Mouse (Mus musculus) limb, embryonic 14.5 days (tissue): ENCODE measurements around the gene Higd1b. TPM values are rescaled to one million over a fixed set of nuclear protein-coding genes. Genes with fewer than 3 reads are reported as not detected.

Experiments
- ATAC-seq: fragments of 200-750 bp; cut with Nextera tagmentation; 2 replicates; pipeline ENCODE4 v1.8.0; 2017; ENCODE audit warnings: low read depth, moderate number of reproducible peaks, moderate TSS enrichment; ENCODE audit not compliant: low FRiP score
- DNase-seq: peaks from one replicate; pipeline ENCODE4 v3.0.0-alpha.2; 2015; ENCODE audit warnings: low spot score
- H3K27ac ChIP-seq: fragments of 300-500 bp; sonication (generic); replicated peaks from 2 replicates; pipeline ENCODE4 v1.5.1; 2014; ENCODE audit warnings: low read depth, mild to moderate bottlenecking, low read length, moderate library complexity, mixed read lengths
- H3K27me3 ChIP-seq: fragments of 300-500 bp; sonication (generic); 2 replicates; pipeline ENCODE4 v1.6.1; 2014; ENCODE audit warnings: low read length, mixed read lengths; ENCODE audit not compliant: control insufficient read depth, insufficient read depth
- H3K36me3 ChIP-seq: fragments of 300-500 bp; sonication (generic); 2 replicates; pipeline ENCODE4 v1.6.1; 2014; ENCODE audit warnings: mild to moderate bottlenecking, low read length, moderate library complexity, mixed read lengths; ENCODE audit not compliant: control insufficient read depth, insufficient read depth
- H3K4me1 ChIP-seq: fragments of 300-500 bp; sonication (generic); 2 replicates; pipeline ENCODE4 v1.6.1; 2014; ENCODE audit warnings: antibody characterized with exemption, low read length, mixed read lengths; ENCODE audit not compliant: control insufficient read depth, insufficient read depth
- H3K4me2 ChIP-seq: fragments of 300-500 bp; sonication (generic); replicated peaks from 2 replicates; pipeline ENCODE4 v1.6.1; 2014; ENCODE audit warnings: low read depth, mild to moderate bottlenecking, low read length, moderate library complexity; ENCODE audit not compliant: severe bottlenecking
- H3K4me3 ChIP-seq: fragments of 300-500 bp; sonication (generic); replicated peaks from 2 replicates; pipeline ENCODE4 v1.5.1; 2014; ENCODE audit warnings: low read length
- H3K9ac ChIP-seq: fragments of 300-500 bp; sonication (generic); 2 replicates; pipeline ENCODE4 v1.6.1; 2014; ENCODE audit warnings: mild to moderate bottlenecking, low read depth, low read length, moderate library complexity; ENCODE audit not compliant: severe bottlenecking
- H3K9me3 ChIP-seq: fragments of 300-500 bp; sonication (generic); 2 replicates; pipeline ENCODE4 v1.6.1; 2016; ENCODE audit warnings: low read length; ENCODE audit not compliant: control insufficient read depth
- POLR2A ChIP-seq: fragments of 200-500 bp; IDR thresholded peaks from 2 replicates; pipeline ENCODE4 v1.8.0; 2012; ENCODE audit warnings: inconsistent platforms, mild to moderate bottlenecking, moderate library complexity, borderline replicate concordance; ENCODE audit not compliant: insufficient read depth, insufficient read length; ENCODE audit errors: extremely low read depth
- WGBS: fragments of 180-500 bp; shearing (Covaris S2); extraction: QIAGEN DNeasy Blood & Tissue Kit; methylation state at CpG from one replicate; pipeline ENCODE4 v1.1.7; 2014; 5-methylcytosine and 5-hydroxymethylcytosine counted together
- polyA plus RNA-seq, 2 experiments: library from polyadenylated mRNA; depleted of rRNA in 1 of 2; stranded (reverse) in 1 of 2; unstranded in 1 of 2; fragments of >200 nt; fragmentation: Nextera tagmentation in 1 of 2; extraction: Ambion mirVana in 1 of 2; gene quantifications; 2 replicates each; pipeline versions ENCODE4 v1.2.1 to v1.2.3; 2012 to 2014

The Higd1b gene
- not detected in 2 replicates for polyA plus RNA-seq (2012; rRNA removed)
- 0.43 and 0.48 TPM in 2 replicates for polyA plus RNA-seq (2014; fragmentation: Nextera tagmentation; extraction: Ambion mirVana)

DNA sequence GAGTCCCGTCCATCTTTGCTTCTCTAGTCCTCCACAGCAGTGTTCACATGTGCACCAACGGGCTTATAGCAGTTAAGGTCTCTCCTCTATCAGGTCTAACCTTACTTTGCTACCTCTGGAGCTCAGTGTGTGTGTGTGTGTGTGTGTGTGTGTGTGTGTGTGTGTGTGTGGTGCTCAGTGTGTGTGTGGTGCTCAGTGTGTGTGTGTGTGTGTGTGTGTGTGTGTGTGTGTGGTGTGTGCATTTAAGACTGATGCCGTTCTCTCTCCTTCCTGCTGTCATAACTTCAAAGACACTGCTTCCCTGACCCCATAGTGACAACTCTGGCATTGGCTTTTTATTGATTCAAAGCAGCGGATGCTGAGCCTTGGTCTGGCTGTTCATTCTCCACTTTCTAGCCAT is at the start of gene Higd1b:
Gene Higd1b (plus strand): TSS at position 301 of the 400 bp plus-strand sequence.
- H3K4me2 ChIP-seq: no peak within 1 kb of the TSS
- no peaks in the 10 kb centered on the region; the same call in 1 of the 2 replicates for H3K4me1 ChIP-seq
- H3K27ac ChIP-seq: no peak within 1 kb of the TSS
- TF ChIP-seq POLR2A: no peak
- H3K4me3 ChIP-seq: no peak within 1 kb of the TSS
- no peak for DNase-seq
- WGBS: 72% methylated on average over 4 of the region's 4 CpGs
- no peaks in the 10 kb centered on the region for H3K9me3 ChIP-seq
- no peaks in the 10 kb centered on the region for H3K27me3 ChIP-seq
- peaks cover 41% of the 10 kb centered on the region for H3K36me3 ChIP-seq
- no peak within 1 kb of the TSS for H3K9ac ChIP-seq
- ATAC-seq: no peak

DNA sequence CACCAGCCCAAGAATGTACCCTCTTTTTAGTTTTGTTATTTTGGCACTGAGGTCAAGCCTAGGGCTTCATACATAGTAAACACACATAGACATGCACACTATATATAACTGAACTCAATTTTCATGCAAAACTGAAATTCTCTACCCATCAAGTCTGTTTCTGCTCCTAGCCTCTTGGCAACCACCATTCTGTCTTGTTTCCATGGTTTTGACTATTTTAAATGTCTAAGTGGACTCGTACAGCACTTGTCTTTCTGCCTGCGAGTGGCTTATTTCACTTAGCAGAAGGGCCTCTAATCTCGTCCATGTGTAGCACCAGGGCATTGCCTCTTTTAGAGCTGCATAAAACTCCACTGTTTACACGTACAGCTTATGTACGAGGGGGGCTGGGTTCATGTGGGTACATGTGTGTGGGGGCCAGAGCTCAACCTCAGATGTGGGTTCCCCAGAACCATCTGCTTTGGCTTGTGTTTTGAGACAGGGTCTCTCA is 47.9 kb upstream of the Higd1b start:
- H3K4me1 ChIP-seq: no peaks in the 10 kb centered on the region; the same call in 1 of the 2 replicates
- no peak for TF ChIP-seq POLR2A
- DNase-seq: no peak
- H3K4me3 ChIP-seq: no peak overlapping the region
- WGBS: 70% methylated on average over 5 of the region's 5 CpGs
- H3K27me3 ChIP-seq: no peaks in the 10 kb centered on the region
- H3K4me2 ChIP-seq: no peak overlapping the region
- H3K36me3 ChIP-seq: no peaks in the 10 kb centered on the region
- no peak overlapping the region for H3K9ac ChIP-seq
- H3K9me3 ChIP-seq: no peaks in the 10 kb centered on the region
- no peak overlapping the region for H3K27ac ChIP-seq
- no peak for ATAC-seq

DNA sequence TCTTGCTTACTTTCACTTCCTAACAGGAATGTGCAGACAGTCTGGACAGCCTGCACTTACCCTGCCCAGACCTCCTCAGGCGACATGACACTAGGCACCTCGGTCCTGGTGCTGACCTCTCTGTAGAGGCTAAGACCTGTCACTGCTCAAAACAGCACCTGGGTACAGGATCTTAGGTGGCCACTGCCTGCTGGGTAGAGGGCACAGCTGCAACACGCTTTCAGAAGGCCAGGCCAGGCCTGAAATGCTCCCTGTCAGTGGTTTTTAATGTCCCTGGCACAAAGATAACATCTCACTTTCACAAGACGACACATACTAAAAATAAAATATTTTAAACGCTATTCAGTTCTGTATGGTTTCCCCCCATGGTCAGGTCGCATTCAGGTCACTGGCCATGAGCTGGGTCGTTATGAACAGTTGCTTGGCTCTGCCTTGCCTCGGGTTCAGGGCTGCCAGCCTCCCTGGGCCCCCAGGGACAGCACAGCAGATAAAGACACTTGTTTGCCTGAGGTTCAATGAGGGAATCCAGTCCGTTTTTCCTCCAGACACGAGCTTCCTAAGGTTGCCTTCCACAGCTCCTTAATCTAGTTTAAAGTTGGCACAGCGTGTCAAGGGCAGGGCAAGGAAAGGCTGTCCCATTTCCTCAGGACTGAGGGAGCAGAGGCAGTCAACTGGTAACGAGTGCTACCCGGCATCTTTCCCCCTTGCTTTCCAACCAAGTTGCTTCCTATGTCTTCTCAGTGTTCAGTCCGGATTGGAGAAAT is 43.8 kb upstream of the Higd1b start:
- Histone ChIP-seq H3K4me2 (no peak overlapping the region), H3K36me3 (peaks cover 13% of the 10 kb centered on the region; the same call in 1 of the 2 replicates), H3K27me3 (no peaks in the 10 kb centered on the region), H3K4me1 (no peaks in the 10 kb centered on the region; the same call in 1 of the 2 replicates), H3K9ac (no peak overlapping the region), H3K4me3 (no peak overlapping the region), H3K9me3 (no peaks in the 10 kb centered on the region), H3K27ac (no peak overlapping the region)
- 48% methylated on average over 14 of the region's 14 CpGs for WGBS
- no peak for ATAC-seq
- TF ChIP-seq POLR2A: no peak
- no peak for DNase-seq

DNA sequence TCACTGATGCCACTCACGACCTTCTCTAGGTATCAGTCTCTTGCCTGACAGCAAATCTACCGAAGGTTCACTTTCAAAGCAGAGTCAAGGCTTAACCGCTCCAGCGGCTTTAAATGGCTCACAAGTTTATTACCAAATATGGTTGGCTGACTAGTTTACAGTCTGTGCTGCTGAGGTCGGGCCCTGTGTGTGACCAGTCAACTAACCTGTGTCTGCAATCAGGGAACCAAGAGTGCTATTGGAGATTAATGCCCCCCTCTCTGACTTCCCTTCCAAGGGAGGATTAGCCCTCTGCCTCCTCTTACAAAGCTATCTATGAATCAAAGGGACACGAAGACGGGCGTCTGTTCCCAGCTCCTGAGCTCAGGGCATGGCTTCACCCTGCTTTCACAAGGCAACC is 41.5 kb upstream of the Higd1b start:
- ATAC-seq (no peak), DNase-seq (no peak)
- Histone ChIP-seq H3K27ac (no peak overlapping the region), H3K4me1 (no peaks in the 10 kb centered on the region; the same call in 1 of the 2 replicates), H3K9ac (no peak overlapping the region), H3K27me3 (no peaks in the 10 kb centered on the region), H3K4me3 (no peak overlapping the region), H3K36me3 (peaks cover 28% of the 10 kb centered on the region), H3K9me3 (no peaks in the 10 kb centered on the region), H3K4me2 (no peak overlapping the region)
- no peak for TF ChIP-seq POLR2A
- 44% methylated on average over 8 of the region's 8 CpGs for WGBS

DNA sequence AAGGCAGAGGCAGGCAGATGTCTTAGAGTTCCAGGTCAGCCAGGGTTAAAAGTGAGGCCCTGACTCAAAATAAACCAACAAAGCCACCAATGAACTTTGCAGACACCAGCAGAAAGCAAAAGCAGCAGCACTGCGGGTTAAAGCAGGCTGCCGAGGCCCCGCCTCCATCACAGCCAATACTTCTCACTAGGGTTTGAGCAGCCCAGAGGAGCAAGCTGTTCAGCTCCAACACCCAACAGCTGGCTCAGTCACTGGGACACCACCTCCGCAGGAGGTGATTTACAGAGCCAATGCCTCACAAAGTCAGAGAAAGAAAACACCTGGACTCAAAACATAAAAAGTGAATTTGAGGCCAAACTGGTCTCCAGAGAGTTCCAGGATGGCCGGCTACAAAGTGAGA is 32.2 kb upstream of the Higd1b start:
- WGBS: 84% methylated on average over 5 of the region's 5 CpGs
- peaks cover 45% of the 10 kb centered on the region for H3K36me3 ChIP-seq

More for the DNA sequence above, 32.2 kb upstream of the Higd1b start:
- Histone ChIP-seq H3K9ac (no peak overlapping the region), H3K27me3 (no peaks in the 10 kb centered on the region), H3K4me3 (no peak overlapping the region), H3K9me3 (no peaks in the 10 kb centered on the region), H3K27ac (no peak overlapping the region), H3K4me1 (no peaks in the 10 kb centered on the region), H3K4me2 (no peak overlapping the region)
- no peak for TF ChIP-seq POLR2A
- DNase-seq (no peak), ATAC-seq (no peak)
